Mouse (Mus musculus): ENCODE data around the gene Ctbp1. TPM values are rescaled to one million over a fixed set of nuclear protein-coding genes. Genes with fewer than 3 reads are reported as not detected.

Ctbp1 gene
- polyA plus RNA-seq, 1 experiment from 2014 or later, result 238 TPM

- H3K9me3 ChIP-seq (ENCODE audit: control insufficient read depth, low read length), result no peaks in the 10 kb centered on the region
- H3K4me3 ChIP-seq (ENCODE audit: control insufficient read depth in 1 of 2, insufficient read depth in 1 of 2, low read depth in 1 of 2, low read length in 2 of 2), result no peak overlapping the region
- 94% methylated on average over 4 of the region's 4 CpGs for WGBS
- no peaks in the 10 kb centered on the region for H3K27me3 ChIP-seq (ENCODE audit: control insufficient read depth, insufficient read depth, low read length)
- ATAC-seq (ENCODE audit: insufficient number of reproducible peaks, insufficient read depth, low FRiP score, low read depth), result no peak
- H3K9ac ChIP-seq (ENCODE audit: low read length), result no peak overlapping the region
- H3K4me2 ChIP-seq (ENCODE audit: low read length), result no peak overlapping the region
- no peak overlapping the region for H3K27ac ChIP-seq (replicated peaks in 1 of 2; ENCODE audit: control insufficient read depth in 1 of 2, insufficient read depth in 1 of 2, low read depth in 2 of 2, low read length in 2 of 2)
- no peaks in the 10 kb centered on the region for H3K36me3 ChIP-seq (ENCODE audit: control insufficient read depth, insufficient read depth, low read length)
- peaks cover 44 to 66% of the 10 kb centered on the region in 2 experiments for H3K4me1 ChIP-seq (ENCODE audit: control insufficient read depth in 2 of 2, insufficient read depth in 2 of 2, low read length in 2 of 2)
Observed at GRCm38 (mm10) chr5:33219831-33220230, 55.0 kb downstream of the Ctbp1 start.

- Histone ChIP-seq H3K27ac (replicated peaks in 1 of 2; ENCODE audit: control insufficient read depth in 1 of 2, insufficient read depth in 1 of 2, low read depth in 2 of 2, low read length in 2 of 2) (peak overlapping the region; percentile 69 to 77), H3K4me3 (ENCODE audit: control insufficient read depth in 1 of 2, insufficient read depth in 1 of 2, low read depth in 1 of 2, low read length in 2 of 2) (no peak overlapping the region), H3K9me3 (ENCODE audit: control insufficient read depth, low read length) (no peaks in the 10 kb centered on the region), H3K36me3 (ENCODE audit: control insufficient read depth, insufficient read depth, low read length) (peaks cover 4% of the 10 kb centered on the region; the same call in 1 of the 2 replicates), H3K27me3 (ENCODE audit: control insufficient read depth, insufficient read depth, low read length) (no peaks in the 10 kb centered on the region), H3K4me1 (ENCODE audit: control insufficient read depth in 2 of 2, insufficient read depth in 2 of 2, low read length in 2 of 2) (peaks cover 46 to 61% of the 10 kb centered on the region in 2 experiments), H3K4me2 (ENCODE audit: low read length) (peak overlapping the region; percentile 54; the same call in 1 of the 2 replicates), H3K9ac (ENCODE audit: low read length) (peak overlapping the region; percentile 67)
- 75% methylated on average over 20 of the region's 20 CpGs for WGBS
- ATAC-seq (ENCODE audit: insufficient number of reproducible peaks, insufficient read depth, low FRiP score, low read depth), result no peak
Observed at GRCm38 (mm10) chr5:33218746-33219449, 55.9 kb downstream of the Ctbp1 start.

- H3K27me3 ChIP-seq (ENCODE audit: control insufficient read depth, insufficient read depth, low read length), result no peaks in the 10 kb centered on the region
- peak within 1 kb of the TSS; percentile 54 for H3K4me2 ChIP-seq (ENCODE audit: low read length)
- ATAC-seq (ENCODE audit: insufficient number of reproducible peaks, insufficient read depth, low FRiP score, low read depth), result no peak; the same call in 1 of the 2 replicates
- WGBS, result 23% methylated on average over 5 of the region's 5 CpGs
- H3K4me3 ChIP-seq (ENCODE audit: control insufficient read depth in 1 of 2, insufficient read depth in 1 of 2, low read depth in 1 of 2, low read length in 2 of 2), result peak within 1 kb of the TSS; percentile 25 to 27
- peak within 1 kb of the TSS; percentile 69 to 77 for H3K27ac ChIP-seq (replicated peaks in 1 of 2; ENCODE audit: control insufficient read depth in 1 of 2, insufficient read depth in 1 of 2, low read depth in 2 of 2, low read length in 2 of 2)
- no peaks in the 10 kb centered on the region for H3K9me3 ChIP-seq (ENCODE audit: control insufficient read depth, low read length)
- H3K36me3 ChIP-seq (ENCODE audit: control insufficient read depth, insufficient read depth, low read length), result peaks cover 11% of the 10 kb centered on the region
- peak within 1 kb of the TSS; percentile 67 for H3K9ac ChIP-seq (ENCODE audit: low read length)
- H3K4me1 ChIP-seq (ENCODE audit: control insufficient read depth in 2 of 2, insufficient read depth in 2 of 2, low read length in 2 of 2), result peaks cover 45 to 59% of the 10 kb centered on the region in 2 experiments
Observed at GRCm38 (mm10) chr5:33218081-33218480, 56.7 kb downstream of the Ctbp1 start, which contains the start of gene Spon2. Gene Spon2, minus strand, starts transcription at chr5:33218455.

DNA sequence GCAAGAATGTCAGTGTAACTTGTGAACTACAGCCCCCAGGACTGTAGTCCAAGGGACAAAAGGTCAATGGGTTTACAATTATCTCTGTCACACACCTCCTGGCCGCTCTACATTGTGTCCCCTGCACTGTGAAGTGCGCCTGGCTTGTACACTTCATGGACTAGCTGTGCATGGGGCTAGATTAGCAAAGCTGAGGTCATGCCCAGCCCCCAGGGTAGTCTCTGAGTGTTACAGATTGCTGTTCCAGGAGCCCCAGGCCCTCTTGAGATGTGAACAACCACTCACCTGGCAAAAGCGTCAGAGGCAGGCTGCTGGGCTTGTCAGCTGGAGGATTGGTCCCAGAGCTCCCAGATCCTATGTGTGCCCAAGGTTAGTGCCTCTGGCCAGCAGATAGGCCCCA lies 57.1 kb downstream of the Ctbp1 start:
- H3K27me3 ChIP-seq (ENCODE audit: control insufficient read depth, insufficient read depth, low read length), result no peaks in the 10 kb centered on the region
- peaks cover 15% of the 10 kb centered on the region for H3K36me3 ChIP-seq (ENCODE audit: control insufficient read depth, insufficient read depth, low read length)
- H3K4me1 ChIP-seq (ENCODE audit: control insufficient read depth in 2 of 2, insufficient read depth in 2 of 2, low read length in 2 of 2), result peaks cover 43 to 55% of the 10 kb centered on the region in 2 experiments
- H3K4me3 ChIP-seq (ENCODE audit: control insufficient read depth in 1 of 2, insufficient read depth in 1 of 2, low read depth in 1 of 2, low read length in 2 of 2), result peak overlapping the region; percentile 25 to 27
- H3K9ac ChIP-seq (ENCODE audit: low read length), result peak overlapping the region; percentile 67
- no peak for ATAC-seq (ENCODE audit: insufficient number of reproducible peaks, insufficient read depth, low FRiP score, low read depth)
- H3K4me2 ChIP-seq (ENCODE audit: low read length), result peak overlapping the region; percentile 54
- no peaks in the 10 kb centered on the region for H3K9me3 ChIP-seq (ENCODE audit: control insufficient read depth, low read length)
- WGBS, result 13% methylated on average over 3 of the region's 3 CpGs
- H3K27ac ChIP-seq (replicated peaks in 1 of 2; ENCODE audit: control insufficient read depth in 1 of 2, insufficient read depth in 1 of 2, low read depth in 2 of 2, low read length in 2 of 2), result peak overlapping the region; percentile 69 to 77

- Histone ChIP-seq H3K4me2 (ENCODE audit: low read length) (peak overlapping the region; percentile 54; the same call in 1 of the 2 replicates), H3K4me1 (ENCODE audit: control insufficient read depth in 2 of 2, insufficient read depth in 2 of 2, low read length in 2 of 2) (peaks cover 34 to 44% of the 10 kb centered on the region in 2 experiments), H3K4me3 (ENCODE audit: control insufficient read depth in 1 of 2, insufficient read depth in 1 of 2, low read depth in 1 of 2, low read length in 2 of 2) (no peak overlapping the region), H3K27me3 (ENCODE audit: control insufficient read depth, insufficient read depth, low read length) (no peaks in the 10 kb centered on the region), H3K36me3 (ENCODE audit: control insufficient read depth, insufficient read depth, low read length) (peaks cover 18% of the 10 kb centered on the region), H3K27ac (replicated peaks in 1 of 2; ENCODE audit: control insufficient read depth in 1 of 2, insufficient read depth in 1 of 2, low read depth in 2 of 2, low read length in 2 of 2) (no peak overlapping the region), H3K9me3 (ENCODE audit: control insufficient read depth, low read length) (no peaks in the 10 kb centered on the region), H3K9ac (ENCODE audit: low read length) (no peak overlapping the region)
- WGBS, result 40% methylated on average over 4 of the region's 4 CpGs
- ATAC-seq (ENCODE audit: insufficient number of reproducible peaks, insufficient read depth, low FRiP score, low read depth), result no peak
Observed at GRCm38 (mm10) chr5:33214723-33215122, 60.1 kb downstream of the Ctbp1 start.

DNA sequence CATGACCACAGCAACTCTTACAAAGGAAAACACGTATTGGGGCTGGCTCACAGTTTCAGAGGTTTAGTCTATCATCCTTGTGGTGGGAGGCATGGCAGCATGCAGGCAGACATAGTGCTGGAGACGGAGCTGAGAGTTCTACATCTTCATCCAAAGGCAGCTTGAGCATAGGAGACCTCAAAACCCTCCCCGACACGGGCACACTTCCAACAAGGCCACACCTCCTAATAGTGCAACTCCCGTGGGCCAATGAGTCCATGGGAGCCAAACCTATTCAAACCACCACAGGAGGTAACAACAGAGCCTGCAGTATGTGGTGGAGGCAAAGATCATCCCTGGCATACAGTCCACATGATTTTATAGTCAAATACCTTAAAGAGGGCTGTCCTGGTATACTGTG lies 63.5 kb downstream of the Ctbp1 start:
- Histone ChIP-seq H3K9me3 (ENCODE audit: control insufficient read depth, low read length) (no peaks in the 10 kb centered on the region), H3K27me3 (ENCODE audit: control insufficient read depth, insufficient read depth, low read length) (no peaks in the 10 kb centered on the region), H3K36me3 (ENCODE audit: control insufficient read depth, insufficient read depth, low read length) (peaks cover 18% of the 10 kb centered on the region), H3K27ac (replicated peaks in 1 of 2; ENCODE audit: control insufficient read depth in 1 of 2, insufficient read depth in 1 of 2, low read depth in 2 of 2, low read length in 2 of 2) (no peak overlapping the region), H3K9ac (ENCODE audit: low read length) (no peak overlapping the region), H3K4me2 (ENCODE audit: low read length) (no peak overlapping the region), H3K4me3 (ENCODE audit: control insufficient read depth in 1 of 2, insufficient read depth in 1 of 2, low read depth in 1 of 2, low read length in 2 of 2) (no peak overlapping the region), H3K4me1 (ENCODE audit: control insufficient read depth in 2 of 2, insufficient read depth in 2 of 2, low read length in 2 of 2) (peaks cover 16 to 21% of the 10 kb centered on the region in 2 experiments)
- ATAC-seq (ENCODE audit: insufficient number of reproducible peaks, insufficient read depth, low FRiP score, low read depth), result no peak
- WGBS, result 82% methylated on average over 5 of the region's 5 CpGs

- no peak overlapping the region for H3K4me2 ChIP-seq (ENCODE audit: low read length)
- H3K4me1 ChIP-seq (ENCODE audit: control insufficient read depth in 2 of 2, insufficient read depth in 2 of 2, low read length in 2 of 2), result peaks cover 12 to 20% of the 10 kb centered on the region in 2 experiments
- WGBS, result 79% methylated on average over 3 of the region's 3 CpGs
- H3K9ac ChIP-seq (ENCODE audit: low read length), result no peak overlapping the region
- ATAC-seq (ENCODE audit: insufficient number of reproducible peaks, insufficient read depth, low FRiP score, low read depth), result no peak
- H3K36me3 ChIP-seq (ENCODE audit: control insufficient read depth, insufficient read depth, low read length), result peaks cover 18% of the 10 kb centered on the region
- H3K4me3 ChIP-seq (ENCODE audit: control insufficient read depth in 1 of 2, insufficient read depth in 1 of 2, low read depth in 1 of 2, low read length in 2 of 2), result no peak overlapping the region
- no peaks in the 10 kb centered on the region for H3K27me3 ChIP-seq (ENCODE audit: control insufficient read depth, insufficient read depth, low read length)
- no peaks in the 10 kb centered on the region for H3K9me3 ChIP-seq (ENCODE audit: control insufficient read depth, low read length)
- no peak overlapping the region for H3K27ac ChIP-seq (replicated peaks in 1 of 2; ENCODE audit: control insufficient read depth in 1 of 2, insufficient read depth in 1 of 2, low read depth in 2 of 2, low read length in 2 of 2)
Observed at GRCm38 (mm10) chr5:33210515-33210914, 64.3 kb downstream of the Ctbp1 start.
